Mouse (Mus musculus) lung, adult 2 months (tissue): Measurements from ENCODE around the gene Cgas. TPM values are rescaled to one million over a fixed set of nuclear protein-coding genes. Genes with fewer than 3 reads are reported as not detected.

Source experiments
- DNase-seq: peaks from one replicate; pipeline ENCODE4 v3.0.0; 2022
- H3K4me1 ChIP-seq: fragments of 200-500 bp; 2 replicates; pipeline ENCODE4 v1.6.1; 2011; ENCODE audit warnings: low read length; ENCODE audit not compliant: control insufficient read depth, insufficient read depth
- H3K4me3 ChIP-seq: fragments of 200-500 bp; replicated peaks from 2 replicates; pipeline ENCODE3; 2011; ENCODE audit warnings: low read depth, mild to moderate bottlenecking, control low read depth, low read length; ENCODE audit errors: extremely low read depth
- CTCF ChIP-seq: fragments of 200-500 bp; IDR thresholded peaks from 2 replicates; pipeline ENCODE4 v1.5.1; 2011; ENCODE audit warnings: mild to moderate bottlenecking, low read length, control low read depth; ENCODE audit not compliant: insufficient read depth
- POLR2A ChIP-seq: fragments of 200-500 bp; IDR thresholded peaks from 2 replicates; pipeline ENCODE4 v1.6.1; 2011; ENCODE audit warnings: low read depth, mild to moderate bottlenecking, control low read depth, low read length, borderline replicate concordance; ENCODE audit errors: extremely low read depth
- WGBS: fragments of 180-500 bp; shearing (Covaris S2); methylation state at CpG from one replicate; pipeline ENCODE4 v1.1.7; 2018; 5-methylcytosine and 5-hydroxymethylcytosine counted together
- polyA plus RNA-seq: library from polyadenylated mRNA; depleted of rRNA; stranded (reverse); fragments of >200 nt; gene quantifications from 2 replicates; pipeline ENCODE4 v1.2.3, GENCODE M21; 2012

Cgas gene
- polyA plus RNA-seq, 1 experiment, result 0.98 TPM

DNA sequence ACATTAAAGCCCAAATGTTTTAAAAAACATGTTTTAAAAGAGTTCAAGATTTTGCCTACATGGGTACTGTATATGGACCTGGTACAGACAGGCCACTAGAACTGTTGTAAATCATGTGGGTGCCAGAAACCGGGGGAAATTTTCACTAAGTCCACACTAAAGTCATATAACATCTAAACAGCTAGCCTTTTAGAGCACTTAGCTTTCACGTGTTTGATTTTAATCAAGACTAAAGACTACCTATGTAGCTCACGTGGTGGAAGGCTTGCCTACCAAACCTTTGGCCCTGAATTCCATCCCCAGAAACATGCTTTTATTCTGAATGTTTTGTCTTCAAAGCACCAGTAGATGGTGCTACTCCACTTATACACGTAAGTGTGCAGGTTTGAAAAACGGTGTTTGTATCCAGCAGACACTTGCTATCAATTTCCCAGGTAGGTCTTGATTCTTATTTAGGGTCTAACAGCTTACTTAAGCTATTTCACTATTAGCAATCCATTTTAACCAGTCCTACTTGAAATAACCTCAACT lies 34.0 kb upstream of the Cgas start:
- WGBS, result 11% methylated on average over 5 of the region's 5 CpGs
- no peak overlapping the region for H3K4me3 ChIP-seq
- H3K4me1 ChIP-seq, result peaks cover 3% of the 10 kb centered on the region; the same call in 1 of the 2 replicates
- no peak for DNase-seq
- TF ChIP-seq POLR2A, result no peak
- no peak for TF ChIP-seq CTCF

DNA sequence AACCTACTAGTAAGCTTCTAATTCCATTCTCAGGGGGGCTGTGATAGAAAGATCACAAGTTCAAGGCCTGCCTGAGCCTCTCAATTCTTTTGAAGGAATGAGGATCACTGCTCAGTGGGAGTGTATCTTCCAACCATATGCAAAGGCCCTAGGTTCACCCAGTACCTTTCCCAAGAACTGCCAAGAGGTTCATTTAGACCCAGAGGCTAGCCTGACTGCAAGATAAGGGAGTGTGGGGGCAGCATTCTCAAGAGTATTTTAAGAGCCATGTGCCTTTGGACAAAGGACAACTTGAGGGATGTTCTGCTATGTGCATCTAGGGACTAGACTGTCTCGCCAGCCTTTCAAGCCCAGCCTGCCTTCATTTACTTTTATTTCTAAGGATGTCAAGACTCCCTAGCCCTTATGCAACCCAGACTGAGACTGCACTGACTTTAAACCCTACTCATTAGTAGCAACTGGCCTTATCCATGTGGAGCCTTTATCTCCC lies 33.5 kb upstream of the Cgas start:
- DNase-seq, result no peak
- H3K4me3 ChIP-seq, result no peak overlapping the region
- 0 out of 2 replicates have a peak, but pooled peaks cover 3% of the 10 kb centered on the region for H3K4me1 ChIP-seq
- 41% methylated on average over 1 of the region's 1 CpGs for WGBS
- no peak for TF ChIP-seq CTCF
- no peak for TF ChIP-seq POLR2A

DNA sequence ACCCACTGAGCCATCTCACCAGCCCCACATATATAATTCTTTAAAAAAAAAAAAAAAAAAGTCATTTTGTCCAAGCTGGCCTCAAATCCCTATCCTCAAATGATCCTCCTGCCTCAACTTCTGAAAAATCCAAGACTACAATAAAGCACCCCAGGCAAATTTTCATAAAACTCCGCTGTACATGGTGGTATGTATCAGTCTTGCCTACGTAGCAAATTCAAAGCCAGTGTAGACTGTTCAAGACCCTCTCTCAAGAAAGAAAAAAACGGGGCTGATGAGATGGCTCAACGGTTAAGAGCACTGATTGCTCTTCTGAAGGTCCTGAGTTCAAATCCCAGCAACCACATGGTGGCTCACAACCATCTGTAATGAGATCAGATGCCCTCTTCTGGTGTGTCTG lies 32.8 kb upstream of the Cgas start:
- TF ChIP-seq CTCF (no peak), POLR2A (no peak)
- no peak for DNase-seq
- Histone ChIP-seq H3K4me3 (no peak overlapping the region), H3K4me1 (0 out of 2 replicates have a peak, but pooled peaks cover 3% of the 10 kb centered on the region)
- WGBS, result 80% methylated on average over 4 of the region's 4 CpGs

DNA sequence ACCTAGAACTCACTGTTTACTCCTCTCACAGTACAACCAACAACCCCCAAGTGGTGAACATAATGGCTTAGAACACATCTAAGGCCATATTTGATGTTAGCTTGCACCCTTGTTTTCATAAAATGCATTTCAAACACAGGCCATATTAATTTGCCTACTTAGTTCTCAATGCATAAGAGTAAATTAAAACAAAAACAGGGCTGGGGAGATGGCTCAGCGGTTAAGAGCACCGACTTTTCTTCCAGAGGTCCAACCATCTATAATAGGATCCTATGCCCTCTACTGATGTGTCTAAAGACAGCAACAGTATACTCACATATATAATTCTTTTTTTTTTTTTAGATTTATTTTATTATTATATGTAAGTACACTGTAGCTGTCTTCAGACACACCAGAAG lies 32.3 kb upstream of the Cgas start:
- Histone ChIP-seq H3K4me3 (no peak overlapping the region), H3K4me1 (0 out of 2 replicates have a peak, but pooled peaks cover 3% of the 10 kb centered on the region)
- DNase-seq, result no peak
- no peak for TF ChIP-seq POLR2A
- WGBS, result 83% methylated on average over 2 of the region's 2 CpGs

DNA sequence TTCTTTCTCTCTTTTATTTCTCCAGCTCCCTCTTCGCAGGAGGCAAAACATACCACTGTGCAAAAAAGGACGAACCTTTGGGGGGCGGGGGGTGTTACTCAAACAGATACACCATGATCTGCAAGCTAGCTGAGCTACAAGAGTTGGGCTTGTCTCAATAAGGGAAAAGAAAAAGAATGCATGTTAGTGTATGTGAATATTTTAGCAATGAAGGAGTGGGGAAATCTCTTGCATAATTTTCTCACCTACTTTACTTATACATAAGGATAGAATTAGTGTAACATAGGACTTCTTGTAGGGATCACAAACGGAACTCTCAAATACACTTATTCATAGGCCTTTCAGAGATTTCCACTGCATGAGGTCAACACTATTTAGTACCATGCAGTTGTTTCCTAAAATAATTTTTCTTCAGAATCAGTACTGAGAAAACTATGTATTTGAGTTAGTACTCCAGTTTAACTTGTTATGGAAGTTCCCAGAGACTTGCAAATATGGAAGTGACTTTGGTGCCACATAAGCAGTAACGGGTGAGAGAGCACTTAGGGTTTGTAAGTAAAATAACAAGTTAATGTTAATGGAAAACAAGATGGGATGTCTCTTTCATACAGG lies 31.8 kb upstream of the Cgas start:
- DNase-seq, result no peak
- no peak for TF ChIP-seq POLR2A
- no peak overlapping the region for H3K4me3 ChIP-seq
- H3K4me1 ChIP-seq, result 0 out of 2 replicates have a peak, but pooled peaks cover 3% of the 10 kb centered on the region
- 73% methylated on average over 5 of the region's 5 CpGs for WGBS

DNA sequence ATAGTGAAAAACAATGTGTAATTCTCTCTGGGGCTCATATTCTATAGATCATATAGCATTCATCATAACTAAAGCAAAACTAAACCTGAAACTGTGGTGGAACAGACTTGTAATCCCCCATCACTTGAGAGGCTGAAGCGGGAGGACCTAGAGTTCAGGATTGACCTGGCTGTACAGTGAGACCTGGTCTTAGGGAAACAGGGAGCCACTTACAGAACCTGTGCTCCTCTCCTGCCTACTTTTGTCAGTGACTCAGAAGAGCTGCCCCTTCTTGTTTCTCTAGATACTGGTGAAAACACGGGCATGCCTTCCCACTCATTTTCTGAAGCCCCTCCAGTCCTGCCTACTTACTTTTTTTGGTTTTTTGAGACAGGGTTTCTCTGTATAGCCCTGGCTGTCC lies 31.2 kb upstream of the Cgas start:
- H3K4me1 ChIP-seq, result no peaks in the 10 kb centered on the region
- WGBS, result 63% methylated on average over 2 of the region's 2 CpGs
- no peak overlapping the region for H3K4me3 ChIP-seq
- TF ChIP-seq CTCF, result no peak
- TF ChIP-seq POLR2A, result no peak
- DNase-seq, result no peak

DNA sequence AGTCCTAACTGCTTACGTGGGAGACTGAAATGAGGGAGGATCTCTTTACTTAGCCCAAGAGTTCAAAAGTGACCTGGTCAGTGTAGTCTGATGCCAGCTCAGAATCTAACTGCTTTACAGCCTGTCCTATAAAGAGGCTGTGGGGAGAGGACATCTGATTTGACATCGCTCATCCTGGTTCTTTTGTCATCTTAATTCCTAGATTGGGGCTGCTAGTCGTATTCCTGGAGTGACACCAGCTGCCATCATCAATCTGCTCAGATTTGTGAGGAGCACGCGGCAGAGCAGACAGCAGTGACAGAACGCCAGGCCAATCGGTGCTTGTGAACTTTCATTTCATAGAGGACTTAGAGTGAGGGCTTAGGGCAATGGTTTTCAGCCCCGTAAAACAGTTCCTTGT lies 30.6 kb upstream of the Cgas start:
- Histone ChIP-seq H3K4me3 (no peak overlapping the region), H3K4me1 (no peaks in the 10 kb centered on the region)
- no peak for DNase-seq
- 80% methylated on average over 8 of the region's 8 CpGs for WGBS
- TF ChIP-seq CTCF (no peak), POLR2A (no peak)

DNA sequence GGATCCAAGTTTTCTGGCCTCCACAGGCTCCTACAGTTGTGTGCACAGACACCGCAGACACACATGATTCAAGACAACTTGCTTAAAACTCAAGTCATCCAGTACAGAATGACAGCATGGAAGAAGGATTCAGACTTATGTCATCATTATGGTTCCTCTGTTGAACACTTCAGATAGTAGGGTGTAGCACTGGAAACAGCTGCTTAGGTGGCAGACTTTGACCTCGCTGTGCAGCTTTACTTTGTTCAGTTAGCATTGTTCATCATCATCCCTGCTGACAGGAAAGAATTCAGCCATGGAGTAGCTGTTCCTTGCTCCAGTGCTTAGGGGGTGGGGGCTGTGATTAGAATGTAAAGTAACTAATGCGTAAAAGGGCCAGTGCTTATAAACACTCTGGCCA lies 22.7 kb upstream of the Cgas start:
- no peak for DNase-seq
- TF ChIP-seq POLR2A (no peak), CTCF (no peak)
- WGBS, result 95% methylated on average over 3 of the region's 3 CpGs
- H3K4me3 ChIP-seq, result no peak overlapping the region
- H3K4me1 ChIP-seq, result no peaks in the 10 kb centered on the region

DNA sequence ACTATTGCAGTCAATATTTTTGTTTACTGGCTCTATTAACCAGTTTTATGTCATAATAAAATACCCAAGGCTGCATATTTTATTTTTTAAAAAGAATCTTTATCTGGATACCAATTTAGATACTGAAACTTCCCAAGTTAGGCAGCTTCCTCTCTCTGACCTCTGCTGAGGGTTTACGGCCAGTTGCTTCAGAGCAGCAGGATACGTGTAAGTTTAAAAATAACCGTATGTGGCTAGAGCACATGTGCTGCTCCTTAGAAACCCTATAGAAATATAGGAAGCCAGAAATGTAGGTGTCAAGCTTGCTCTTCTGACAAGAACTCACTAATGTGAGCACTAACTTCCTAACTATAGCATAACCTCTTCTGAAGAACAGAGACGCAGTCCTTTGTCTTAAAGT lies 20.3 kb upstream of the Cgas start:
- Histone ChIP-seq H3K4me3 (no peak overlapping the region), H3K4me1 (no peaks in the 10 kb centered on the region)
- WGBS, result 77% methylated on average over 4 of the region's 4 CpGs
- no peak for DNase-seq
- no peak for TF ChIP-seq CTCF
- no peak for TF ChIP-seq POLR2A

DNA sequence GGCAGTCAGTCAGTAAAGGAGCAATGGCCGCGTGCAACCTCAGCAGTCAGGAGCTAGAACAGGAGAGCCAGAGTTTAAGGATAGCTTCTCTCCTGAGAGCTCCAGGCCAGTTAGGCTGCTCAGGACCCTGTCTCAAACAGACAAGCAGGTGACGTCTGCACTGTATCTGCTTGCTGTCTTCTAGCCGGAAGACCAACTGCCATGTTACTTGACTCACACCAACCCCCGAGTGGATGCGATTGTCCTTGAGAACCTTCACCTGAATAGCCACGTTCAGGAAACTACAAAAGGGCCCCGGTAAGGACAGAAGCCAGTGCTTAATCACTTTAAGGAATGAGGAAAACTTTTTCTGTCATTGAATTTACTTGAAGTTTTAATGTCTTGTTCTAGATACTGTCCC lies 14.0 kb upstream of the Cgas start:
- DNase-seq, result no peak
- Histone ChIP-seq H3K4me1 (no peaks in the 10 kb centered on the region), H3K4me3 (no peak overlapping the region)
- TF ChIP-seq CTCF, result no peak
- no peak for TF ChIP-seq POLR2A
- 91% methylated on average over 8 of the region's 8 CpGs for WGBS
